Mouse (Mus musculus): ENCODE data around the gene Olfr603.

DNA sequence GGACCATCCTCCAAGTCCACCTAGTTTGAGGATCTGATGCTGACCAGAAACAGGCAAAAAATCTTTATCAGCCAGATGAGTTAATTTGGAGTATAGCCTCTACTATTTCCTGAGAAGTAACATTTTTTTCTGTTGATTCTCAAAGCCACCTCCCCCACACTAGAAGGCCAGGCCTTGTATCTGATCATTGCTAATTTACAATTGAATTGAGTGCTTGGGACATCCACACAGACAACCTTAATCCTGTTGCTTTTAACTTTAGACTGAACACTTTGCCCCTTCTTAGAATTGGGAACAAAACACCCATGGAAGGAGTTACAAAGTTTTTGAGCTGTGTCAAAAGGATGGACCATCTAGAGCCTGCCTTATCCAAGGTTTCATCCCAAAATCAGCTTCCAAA lies 11.8 kb upstream of the Olfr603 start:
- TF ChIP-seq CTCF (IDR thresholded peaks at IDR 0.05; ENCODE audit: borderline replicate concordance, extremely low read depth, insufficient read depth, insufficient read length) (no peak), POLR2A (IDR thresholded peaks at IDR 0.05; ENCODE audit: borderline replicate concordance, extremely low read depth, insufficient read depth, insufficient read length, poor library complexity, severe bottlenecking) (no peak)

Data from brain, embryonic 14.5 days (tissue).